Mouse (Mus musculus) layer of hippocampus, postnatal 36 days (tissue): ENCODE measurements at regions not wholly inside any gene's neighbourhood (a gene's known extent, or its start where the extent isn't known, plus 50 kb on each side); places are given as distances from the start of the nearest gene placed in this dataset.

Source experiments
- DNase-seq, 2 experiments: peaks; one replicate each; pipeline ENCODE4 v3.0.0; 2022

DNA sequence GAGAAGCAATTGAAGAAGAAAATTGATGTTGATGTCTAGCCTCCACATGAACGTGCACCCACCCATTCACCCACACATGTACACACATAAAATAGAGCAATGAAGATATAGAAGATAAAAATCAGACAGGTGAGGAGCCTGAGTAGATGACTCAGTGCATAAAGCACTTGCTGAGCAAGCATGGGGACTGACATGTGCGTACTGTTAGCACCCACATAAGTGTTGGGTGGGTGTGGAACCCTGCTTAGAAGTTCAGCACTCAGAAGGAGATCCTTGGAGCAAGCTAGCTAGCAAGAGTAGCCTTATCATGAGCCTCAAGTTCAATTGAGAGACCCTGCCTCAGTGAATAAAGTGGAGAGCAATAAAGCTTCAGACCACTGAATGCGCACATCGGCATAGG is 305.7 kb upstream of the Adamts9 start:
- no peak for DNase-seq

DNA sequence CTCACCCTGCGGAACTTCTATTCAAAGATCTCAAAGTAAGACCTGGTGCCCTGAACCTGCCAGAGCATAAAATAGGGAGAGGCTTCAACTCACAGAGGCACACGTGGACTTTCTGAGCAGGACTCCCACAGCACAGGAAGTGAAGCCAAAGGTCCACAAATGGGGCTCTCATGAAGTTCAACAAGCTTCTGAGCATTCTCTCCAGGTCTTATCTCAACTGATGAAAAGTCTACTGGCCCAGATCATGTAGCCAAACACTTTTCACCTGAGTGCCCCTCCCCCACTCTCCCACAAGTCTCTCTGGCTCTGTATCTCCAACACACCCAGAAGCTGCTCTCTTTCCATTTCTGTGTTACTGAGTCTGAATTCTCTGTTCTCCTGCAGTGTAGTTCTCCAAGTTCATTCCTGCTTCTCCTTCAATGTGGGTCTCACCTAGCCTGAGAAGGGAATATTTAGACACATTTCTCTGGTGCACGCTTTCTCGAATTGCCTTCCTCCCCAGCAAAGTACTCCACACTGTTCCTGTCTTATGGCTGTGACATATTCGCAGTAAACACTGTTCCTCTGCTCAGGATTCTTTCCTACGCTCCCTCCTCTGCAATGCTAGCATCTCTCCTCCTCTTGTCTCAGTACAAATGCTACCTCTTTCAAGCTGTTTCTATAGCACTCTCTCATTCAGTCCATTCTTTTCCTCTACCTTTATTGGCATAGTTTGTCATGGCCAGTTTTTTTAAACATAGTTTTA is 303.4 kb upstream of the Adamts9 start:
- no peak for DNase-seq

DNA sequence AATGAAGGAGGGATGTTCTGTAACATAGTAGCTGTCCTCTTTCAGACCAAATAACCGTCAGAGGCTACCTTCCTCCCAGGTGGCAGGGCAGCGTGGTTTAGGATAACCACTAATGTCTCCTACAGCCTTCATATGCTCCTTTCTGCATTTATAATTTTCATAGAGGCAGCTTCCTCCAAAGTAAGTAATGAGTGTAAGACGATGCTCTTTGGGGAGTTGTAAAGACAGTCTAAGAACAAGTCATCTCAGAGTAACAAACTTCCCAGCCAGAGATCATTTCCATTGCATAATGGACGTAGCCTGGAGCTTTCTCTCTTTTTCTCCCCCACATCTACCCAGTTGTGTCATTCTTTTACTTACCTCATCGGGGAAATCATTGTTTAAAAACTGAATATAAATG is 292.3 kb upstream of the Adamts9 start:
- DNase-seq, result no peak

DNA sequence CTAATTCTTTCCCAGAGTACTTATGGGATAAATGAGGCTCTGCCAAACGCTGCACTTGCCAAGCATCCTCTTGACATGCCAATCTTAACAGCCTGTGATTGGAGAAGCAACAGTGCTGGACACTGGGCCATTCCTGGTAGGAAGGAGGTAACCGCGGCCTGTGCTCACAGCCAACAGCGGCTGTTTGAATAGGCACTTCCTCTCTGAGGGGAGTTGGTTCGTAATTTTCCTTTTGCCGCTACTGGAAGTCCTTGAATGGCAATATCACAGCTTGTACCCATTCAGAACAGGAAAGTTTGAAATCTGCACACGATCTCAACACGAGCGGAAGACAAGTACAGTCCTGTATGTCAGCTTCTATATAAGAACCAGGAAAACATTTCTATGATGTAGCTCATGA is 289.3 kb upstream of the Adamts9 start:
- DNase-seq, result no peak

DNA sequence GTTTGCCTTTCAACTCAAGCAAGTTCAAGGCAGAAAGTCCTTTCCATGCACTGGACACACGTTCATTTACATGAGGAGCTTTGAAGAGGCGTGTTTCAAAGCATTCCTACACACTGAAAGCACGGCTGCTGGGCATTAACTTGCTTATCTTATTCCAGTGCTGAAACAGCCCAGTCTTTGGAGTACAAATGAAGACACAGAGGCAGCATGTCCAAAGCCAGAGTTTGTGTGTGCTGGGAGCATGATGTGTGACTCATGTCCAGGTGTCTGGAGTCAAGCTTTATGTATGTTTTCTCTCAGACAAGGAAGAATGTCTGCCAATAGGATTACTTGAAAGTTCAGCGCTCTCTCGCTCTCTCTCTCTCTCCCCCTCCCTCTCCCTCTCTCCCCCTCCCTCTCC is 287.2 kb upstream of the Adamts9 start:
- DNase-seq, result no peak

DNA sequence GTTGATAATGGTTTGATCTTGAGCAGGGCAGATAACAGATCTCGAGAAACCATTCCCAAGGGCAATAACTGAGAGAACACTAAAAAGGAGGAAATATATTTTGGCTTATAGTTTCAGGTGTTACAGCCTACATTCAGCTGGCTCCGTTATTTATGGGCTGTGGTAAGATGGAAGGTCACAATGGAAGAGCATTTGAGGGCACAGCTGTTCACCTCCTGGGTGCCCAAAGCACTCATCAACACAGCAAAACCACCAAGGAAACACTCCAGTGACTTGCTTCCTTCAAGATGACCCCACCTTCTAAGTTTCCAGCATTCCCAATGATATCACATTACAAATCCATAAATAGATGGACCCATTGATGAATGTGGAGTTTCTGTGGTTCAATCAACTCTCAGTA is 286.0 kb upstream of the Adamts9 start:
- no peak for DNase-seq

DNA sequence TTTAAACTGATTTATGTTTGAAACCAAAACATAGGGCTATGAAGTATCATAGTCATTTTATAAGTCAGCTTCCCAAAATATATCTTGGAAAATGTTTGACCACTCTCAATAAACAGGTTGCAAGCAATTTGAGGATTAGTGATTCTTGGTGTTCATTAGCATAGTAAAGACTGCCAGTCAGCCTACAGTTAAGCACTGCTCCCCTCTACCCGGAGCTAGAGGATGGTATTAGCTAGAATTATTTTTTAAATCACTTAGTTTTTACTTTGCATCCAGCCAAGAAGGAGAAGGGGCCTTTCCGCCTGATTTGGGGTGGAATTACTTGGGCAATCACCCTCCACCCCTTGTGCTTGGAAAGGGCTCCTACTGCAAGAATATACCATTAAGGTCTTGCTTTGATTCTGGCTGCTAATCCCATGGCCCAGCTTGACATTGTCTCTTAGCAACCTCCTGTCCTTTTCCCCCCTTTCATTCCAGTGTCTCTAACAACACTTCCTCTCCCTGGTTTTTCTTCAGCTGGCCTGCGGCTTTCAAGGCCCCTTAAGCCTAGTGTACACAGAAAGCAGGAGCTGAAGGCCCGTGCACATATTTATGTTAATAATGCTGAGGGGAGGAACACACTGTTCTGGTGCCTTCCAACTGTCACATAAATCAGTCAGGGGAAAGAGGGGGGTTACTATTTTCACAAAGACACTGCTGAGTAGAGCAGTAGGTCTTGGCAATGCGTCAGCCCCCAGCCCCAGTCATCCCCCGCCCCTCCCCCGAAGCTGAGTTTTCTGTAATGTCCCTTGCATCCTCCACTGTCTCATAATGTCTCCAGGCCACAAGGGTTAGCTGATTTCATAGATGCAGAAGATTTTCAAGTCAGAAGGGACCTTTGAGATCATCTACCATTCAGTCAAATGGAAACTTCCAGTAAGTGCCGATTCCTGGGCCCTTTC is 280.6 kb upstream of the Adamts9 start:
- no peak for DNase-seq

DNA sequence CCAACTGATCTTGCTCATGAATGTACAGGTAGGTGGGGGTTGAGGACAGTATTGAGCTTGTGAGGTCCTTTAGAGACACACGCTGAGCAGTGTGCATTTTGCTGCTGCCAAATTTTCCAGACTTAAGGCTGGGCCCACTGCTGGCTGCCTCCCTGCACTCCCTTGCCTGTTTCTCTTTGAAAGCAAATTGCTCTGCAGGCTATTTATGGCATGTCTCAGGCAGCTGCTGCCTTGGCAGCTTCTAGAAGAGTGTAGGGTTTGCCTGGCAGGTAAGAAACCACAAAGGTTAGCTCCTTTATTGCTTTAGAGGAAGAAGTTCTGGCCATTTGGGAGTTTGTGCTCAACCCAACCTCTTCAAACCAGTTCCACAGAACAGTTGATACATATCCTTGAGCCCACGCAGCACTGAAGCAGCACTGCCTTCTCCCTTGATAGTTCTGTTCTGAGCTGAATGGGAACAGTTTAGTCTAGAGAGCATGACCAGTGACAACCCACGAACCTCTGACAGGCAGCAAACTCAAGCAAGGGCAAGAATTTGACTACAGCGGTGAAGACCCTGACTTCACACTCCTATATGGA is 274.8 kb upstream of the Adamts9 start:
- no peak for DNase-seq

DNA sequence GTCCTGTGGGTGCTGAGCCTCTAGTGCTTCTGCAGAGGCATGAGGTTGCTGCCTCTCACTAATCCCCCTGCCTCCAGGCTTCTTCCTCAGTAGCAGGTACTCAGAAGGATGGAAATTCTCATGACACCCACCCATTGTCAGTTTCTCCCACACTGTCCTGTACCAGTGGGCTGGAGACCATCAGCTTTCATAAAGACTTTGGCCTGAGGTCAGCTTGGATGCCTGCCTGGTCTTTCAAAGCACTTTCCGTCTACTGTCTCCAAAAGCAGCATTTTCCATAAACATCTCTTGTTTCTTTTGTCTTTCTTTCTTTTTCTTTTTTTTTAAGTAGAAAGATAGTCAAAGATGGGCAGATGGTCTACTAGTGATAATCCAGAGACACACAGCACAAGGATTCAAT is 257.6 kb upstream of the Adamts9 start:
- no peak for DNase-seq

DNA sequence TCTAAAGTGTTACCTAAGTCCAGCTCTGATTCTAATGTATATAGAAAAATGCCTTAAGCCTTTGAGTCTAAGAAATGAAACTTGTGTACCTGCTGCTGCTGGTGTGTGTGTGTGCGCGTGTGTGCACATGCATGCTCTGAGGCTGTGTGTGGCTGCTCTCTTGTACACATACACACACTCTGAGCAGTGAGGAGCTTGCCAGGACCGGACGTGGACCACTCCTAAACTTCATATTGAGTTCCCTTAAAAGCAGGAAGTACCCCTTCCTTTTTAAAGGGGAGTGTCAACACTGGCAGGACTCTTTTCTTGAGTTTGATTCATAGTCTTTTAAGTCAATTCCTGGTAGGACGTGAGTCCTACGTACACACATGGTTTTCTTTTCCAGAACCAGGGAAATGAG is 251.4 kb upstream of the Adamts9 start:
- DNase-seq, result no peak

DNA sequence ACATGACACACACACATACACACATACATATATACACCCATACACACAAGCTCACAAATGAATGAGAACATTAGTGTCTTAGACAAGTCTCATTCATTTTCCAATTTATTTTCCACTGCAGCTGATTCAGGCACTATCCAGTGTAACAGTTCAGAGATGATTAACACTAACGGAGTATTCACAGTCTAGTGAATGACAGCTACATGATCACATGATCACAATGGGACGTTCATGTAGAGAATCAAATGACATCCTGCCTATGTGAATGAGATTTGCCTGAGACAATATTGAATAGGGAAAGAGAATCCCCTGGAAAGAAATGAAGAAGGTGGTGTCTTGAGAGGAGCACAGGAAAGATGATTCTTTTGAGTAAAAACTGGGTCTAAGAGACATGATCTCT is 249.7 kb upstream of the Adamts9 start:
- DNase-seq, result no peak

DNA sequence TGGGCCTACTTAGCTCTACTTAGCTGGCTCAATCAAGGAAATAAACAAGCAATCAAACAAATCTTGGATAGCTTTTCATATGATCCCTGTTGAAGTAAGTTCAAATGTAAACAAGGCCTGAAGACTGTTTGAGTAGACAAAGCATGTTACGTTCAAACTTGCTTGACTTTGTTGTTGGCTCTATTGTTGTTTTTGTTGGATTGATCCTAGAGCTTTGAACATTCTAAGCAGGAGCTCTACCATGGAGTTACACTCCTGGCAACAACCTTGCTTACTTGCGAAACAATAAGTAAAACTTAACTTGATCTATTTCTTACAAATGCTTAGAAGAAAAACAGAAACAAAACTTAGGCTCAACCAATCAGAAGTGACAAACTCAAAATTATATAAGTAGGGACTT is 247.7 kb upstream of the Adamts9 start:
- DNase-seq, result no peak

DNA sequence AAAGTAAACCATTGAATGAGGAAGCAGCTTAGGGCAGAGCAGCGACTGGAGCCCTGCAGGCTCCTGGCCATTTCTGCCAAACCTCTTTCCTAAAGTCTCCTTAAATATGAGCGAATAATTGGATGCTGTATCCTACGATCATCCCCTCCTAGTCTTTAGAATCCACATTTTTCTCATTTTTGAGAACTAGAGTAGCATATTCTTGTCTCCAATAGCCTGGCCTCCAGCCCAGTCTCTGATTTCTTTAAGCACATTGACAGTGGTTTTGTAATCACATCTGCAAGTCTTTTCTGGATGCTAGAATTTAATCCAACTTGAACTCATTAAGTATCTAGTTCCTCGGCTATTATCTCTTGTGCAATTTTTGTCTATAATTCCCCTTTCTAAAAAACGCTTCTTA is 225.2 kb upstream of the Adamts9 start:
- no peak for DNase-seq

DNA sequence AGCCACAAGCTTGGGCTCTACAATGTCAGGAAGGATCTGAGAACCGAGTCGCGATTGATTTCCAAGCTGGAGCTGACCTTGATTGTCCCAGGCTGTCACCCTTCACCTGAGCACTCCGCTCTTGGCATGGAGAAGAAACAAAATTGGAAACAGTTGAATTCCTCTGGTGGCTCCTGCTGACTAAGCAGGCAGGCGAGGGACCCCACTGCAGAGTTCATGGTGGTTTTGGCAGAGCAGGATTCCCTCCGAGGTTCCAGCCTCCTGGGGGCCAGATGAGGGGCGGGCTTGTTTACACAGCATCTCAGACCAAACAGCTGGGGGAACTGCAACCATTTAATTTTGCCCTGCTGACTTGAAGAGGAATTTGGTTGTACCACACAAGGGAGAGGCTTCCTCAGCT is 224.0 kb upstream of the Adamts9 start:
- no peak for DNase-seq

DNA sequence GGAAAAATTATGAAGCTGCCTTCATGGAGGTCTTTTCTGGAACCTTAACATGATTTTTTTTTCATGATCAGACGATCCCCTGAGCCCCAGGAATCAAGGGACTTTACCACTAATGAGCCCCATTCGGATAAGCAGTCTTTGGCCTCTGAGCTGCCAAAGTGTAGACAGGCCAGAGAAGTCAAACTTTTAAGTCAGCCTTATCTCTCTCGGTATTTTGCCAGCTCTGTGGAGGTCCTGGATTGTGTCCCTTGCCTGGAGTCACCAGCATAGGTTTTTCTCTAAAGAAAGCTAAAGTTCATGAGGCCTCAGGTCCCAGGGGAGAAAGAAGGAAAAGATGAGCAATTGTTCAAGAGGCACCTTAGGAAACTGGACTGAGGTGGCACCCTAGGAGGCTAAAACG is 222.7 kb upstream of the Adamts9 start:
- no peak for DNase-seq

DNA sequence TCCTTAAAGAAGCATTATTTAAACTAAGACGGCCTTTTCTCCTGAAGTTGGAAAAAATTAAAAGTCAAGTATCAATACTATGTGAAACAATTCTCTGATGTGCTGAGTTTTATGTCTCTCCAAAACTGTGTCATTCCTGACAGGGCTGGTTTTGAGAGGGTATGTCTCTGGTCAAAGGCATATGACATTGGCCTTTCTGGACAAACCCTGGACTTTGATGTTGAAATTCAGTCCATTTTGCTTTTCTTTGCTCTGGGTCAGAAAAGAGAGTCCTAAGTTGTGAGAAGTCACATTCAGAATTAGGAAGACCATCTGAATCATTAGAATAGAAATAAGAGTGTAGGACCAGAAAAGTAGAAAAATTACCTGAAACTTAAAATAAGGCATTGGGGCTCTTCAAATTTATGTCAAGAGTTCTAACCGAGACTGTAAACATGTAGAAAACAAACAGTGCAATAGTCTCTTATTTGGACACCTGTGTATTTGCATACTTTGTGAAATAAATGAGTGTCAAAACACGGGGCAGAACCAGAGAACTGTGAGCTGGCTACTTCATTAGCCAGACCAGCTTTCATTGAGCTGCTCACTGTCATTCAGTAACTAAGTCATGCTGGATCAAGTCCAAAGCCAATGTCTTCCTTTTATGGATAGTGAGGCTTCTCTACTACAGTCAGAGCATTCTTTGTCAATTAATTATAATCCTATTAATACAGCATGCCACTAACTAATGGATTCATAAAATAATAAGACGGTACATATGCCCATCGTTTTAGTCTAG is 209.3 kb upstream of the Adamts9 start:
- DNase-seq, result no peak

DNA sequence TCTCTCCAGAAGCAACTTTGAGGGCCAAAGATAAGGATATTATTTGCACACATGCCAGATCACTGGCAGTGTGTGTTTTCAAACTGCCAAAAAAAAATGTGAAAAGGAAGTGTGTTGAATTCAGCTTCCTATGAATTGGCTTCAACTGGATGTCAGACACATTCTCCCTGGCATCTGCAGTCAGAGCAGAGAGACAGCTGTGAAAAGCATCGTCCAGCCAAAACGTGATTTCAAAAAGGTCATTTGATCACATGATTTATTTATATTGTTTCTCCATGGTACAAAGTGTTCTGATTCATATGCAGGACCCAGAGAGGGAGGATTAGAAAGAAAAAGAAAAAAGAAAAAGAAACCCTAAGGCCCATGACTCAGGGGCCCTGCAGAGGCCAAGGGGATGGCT is 207.2 kb upstream of the Adamts9 start:
- no peak for DNase-seq

DNA sequence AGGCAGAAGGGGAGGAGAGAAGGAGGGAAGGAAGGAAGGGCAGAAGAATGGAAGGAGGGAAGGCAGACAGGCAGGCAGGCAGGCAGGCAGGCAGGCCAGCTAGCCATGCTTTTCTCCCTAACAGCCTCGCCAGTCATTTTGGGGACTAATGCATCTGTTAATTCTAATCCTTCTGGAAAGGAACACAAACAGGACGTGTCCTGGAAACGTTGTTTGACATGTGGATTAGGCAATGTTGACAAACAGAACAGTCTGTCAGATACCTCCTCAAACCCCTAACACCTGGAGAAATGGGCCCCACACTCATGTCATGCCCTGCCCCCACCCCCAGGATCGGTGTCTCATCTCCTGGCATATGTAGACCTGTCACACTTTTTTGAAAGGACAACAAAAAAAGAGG is 206.7 kb upstream of the Adamts9 start:
- DNase-seq, result no peak

DNA sequence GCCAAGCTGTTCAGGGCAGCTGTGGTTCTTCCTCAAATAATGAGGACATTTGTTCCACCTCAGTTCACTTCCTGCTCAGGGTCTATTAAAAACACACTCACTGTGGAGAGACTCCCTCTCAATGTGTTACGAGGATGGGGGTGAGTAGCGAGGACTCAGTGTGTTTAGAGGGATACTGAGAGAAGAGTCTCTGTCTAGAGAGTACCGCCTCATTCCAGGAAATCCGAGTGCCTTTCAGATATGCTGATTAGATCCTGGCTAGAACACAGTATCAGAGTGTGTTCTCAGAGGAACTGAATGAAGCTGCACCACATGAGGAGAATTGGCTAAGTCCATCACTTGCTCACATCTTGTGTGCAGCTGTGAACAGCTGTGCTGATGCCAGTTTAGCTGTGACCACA is 197.0 kb upstream of the Adamts9 start:
- DNase-seq, result peak; percentile 3 to 12

DNA sequence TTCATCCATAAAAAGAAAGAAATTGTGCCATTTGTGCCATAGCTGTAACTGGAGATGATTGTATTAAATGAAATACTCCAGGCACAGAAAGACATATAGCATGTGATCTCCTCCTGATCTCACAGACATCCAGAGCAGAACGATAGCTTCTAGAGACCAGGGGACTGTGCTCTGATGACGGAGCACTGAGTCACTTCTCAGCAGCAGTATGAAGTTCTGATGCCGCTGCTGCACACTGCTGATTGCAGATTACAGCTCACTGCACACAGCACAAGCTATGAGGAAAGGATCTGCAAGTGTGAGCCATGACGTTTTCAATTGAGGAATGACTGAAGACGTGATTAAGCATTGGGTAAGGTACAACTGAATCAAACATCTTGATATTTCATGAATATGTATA is 190.6 kb upstream of the Adamts9 start:
- DNase-seq, result no peak

DNA sequence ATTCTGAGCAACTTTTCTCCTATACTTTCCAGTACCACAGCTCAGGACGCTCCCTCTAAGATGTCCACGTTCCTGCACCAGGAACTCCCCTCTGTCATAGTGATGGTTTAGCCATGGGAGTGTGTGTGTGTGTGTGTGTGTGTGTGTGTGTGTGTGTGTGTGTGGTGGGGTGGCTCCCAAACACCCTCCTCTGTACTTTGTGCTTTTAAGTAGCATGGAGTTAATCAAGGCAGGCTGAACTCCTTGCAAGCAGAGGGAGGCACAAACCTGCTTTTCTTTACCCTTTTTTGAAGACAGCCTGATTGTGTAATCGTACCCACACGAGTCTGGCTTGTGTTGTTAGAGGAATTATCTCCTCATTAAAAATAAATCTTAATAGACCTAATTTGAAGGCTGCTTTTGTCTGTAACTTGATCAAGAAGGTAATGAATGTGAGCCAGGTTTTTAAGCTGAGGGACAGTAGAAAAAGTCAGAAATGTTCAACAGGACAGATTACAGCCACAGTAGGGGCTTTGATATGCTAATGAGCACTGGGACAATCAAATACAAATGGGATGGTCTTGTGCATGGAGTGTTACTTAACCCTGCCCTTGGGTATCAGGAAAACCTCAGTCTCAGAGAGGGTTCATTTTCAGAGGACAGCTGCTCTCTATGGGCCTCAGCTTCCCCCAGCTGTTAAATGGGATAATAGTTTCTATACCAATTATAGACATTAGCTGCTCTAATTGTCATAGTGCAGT is 187.8 kb upstream of the Adamts9 start:
- DNase-seq, result no peak

DNA sequence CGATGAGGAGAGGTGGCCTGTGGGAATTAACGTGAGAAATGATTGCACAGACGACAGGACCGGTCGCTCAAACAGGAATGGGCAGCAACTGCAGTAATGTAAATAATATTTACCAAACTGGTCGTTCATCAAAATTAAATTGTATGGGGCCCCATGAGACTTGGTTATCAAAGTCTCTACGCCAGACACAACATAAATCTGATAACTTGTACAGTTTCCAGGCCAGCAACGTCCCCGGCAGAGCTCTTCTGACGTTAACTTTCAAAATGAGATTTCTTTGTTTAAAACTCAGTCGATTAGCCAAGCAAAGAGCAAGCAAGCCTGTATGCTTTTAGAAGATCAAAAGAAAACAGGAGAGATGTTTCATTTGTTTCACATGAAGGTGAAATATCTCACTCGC is 176.2 kb upstream of the Adamts9 start:
- DNase-seq, result no peak
